Mouse (Mus musculus): ENCODE results near the gene Cd47. TPM values are rescaled to one million over a fixed set of nuclear protein-coding genes. Genes with fewer than 3 reads are reported as not detected.

Gene Cd47
- polyA plus RNA-seq, 1 experiment from 2014 or later: 32.2 TPM

- Histone ChIP-seq H3K36me3 (replicated peaks) (peaks cover 19% of the 10 kb centered on the region), H3K27me3 (replicated peaks; ENCODE audit: low read depth, poor library complexity, severe bottlenecking) (no peaks in the 10 kb centered on the region), H3K27ac (replicated peaks) (no peak overlapping the region), H3K4me3 (no peak overlapping the region), H3K9me3 (no peaks in the 10 kb centered on the region), H3K4me1 (no peaks in the 10 kb centered on the region)
- DNase-seq (ENCODE audit: low spot score): no peak
- WGBS: 88% methylated on average over 1 of the region's 1 CpGs
Observed at GRCm38 (mm10) chr16:49868278-49868677, 67.9 kb downstream of the Cd47 start.

- H3K36me3 ChIP-seq (replicated peaks): peaks cover 7% of the 10 kb centered on the region
- no peaks in the 10 kb centered on the region for H3K27me3 ChIP-seq (replicated peaks; ENCODE audit: low read depth, poor library complexity, severe bottlenecking)
- no peak for DNase-seq (ENCODE audit: low spot score)
- H3K27ac ChIP-seq (replicated peaks): no peak overlapping the region
- H3K4me1 ChIP-seq: no peaks in the 10 kb centered on the region
- H3K4me3 ChIP-seq: no peak overlapping the region
- WGBS: 89% methylated on average over 2 of the region's 2 CpGs
- no peaks in the 10 kb centered on the region for H3K9me3 ChIP-seq
Observed at GRCm38 (mm10) chr16:49873918-49874317, 73.6 kb downstream of the Cd47 start.

- no peaks in the 10 kb centered on the region for H3K4me1 ChIP-seq
- 71% methylated on average over 1 of the region's 1 CpGs for WGBS
Observed at GRCm38 (mm10) chr16:49874546-49874945, 74.2 kb downstream of the Cd47 start.

DNA sequence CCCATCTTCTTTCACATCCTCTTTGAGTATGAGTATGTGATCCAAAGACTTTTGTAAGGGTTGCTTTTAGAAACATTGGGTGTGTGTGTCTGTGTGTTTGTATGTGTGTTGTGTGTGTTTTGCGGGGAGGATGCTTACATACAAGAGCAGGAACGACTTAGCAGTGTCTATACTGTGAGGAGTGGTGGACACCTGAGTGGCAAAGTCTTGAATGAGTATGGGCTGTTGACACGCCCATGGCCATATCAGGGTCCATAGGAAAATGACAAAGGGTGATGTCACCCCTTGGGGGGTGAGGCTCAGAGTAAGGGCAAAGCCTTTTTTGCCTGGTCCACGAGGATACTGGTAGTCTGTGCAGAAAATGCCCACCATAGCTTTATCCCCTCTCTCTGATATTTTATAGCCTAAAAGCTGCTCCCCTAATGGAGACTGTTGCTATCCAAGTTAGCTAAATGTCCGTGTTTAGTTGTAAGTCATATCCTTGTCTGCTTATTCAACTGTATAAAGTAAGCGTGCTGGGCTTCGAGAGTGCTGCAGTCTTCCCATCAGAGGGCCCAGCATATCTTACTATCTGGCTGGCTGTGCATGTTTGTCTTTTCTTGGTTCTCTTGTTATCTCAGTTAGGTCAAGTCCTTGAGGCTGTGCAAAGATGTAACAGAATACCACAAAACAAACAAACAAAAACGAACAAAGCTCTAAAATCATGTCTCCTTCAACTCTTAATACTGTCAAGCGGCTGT is 76.1 kb downstream of the Cd47 start:
- WGBS: 87% methylated on average over 9 of the region's 9 CpGs
- no peaks in the 10 kb centered on the region for H3K9me3 ChIP-seq
- no peaks in the 10 kb centered on the region for H3K36me3 ChIP-seq (replicated peaks)
- DNase-seq (ENCODE audit: low spot score): no peak
- H3K4me1 ChIP-seq: no peaks in the 10 kb centered on the region
- no peak overlapping the region for H3K4me3 ChIP-seq
- no peaks in the 10 kb centered on the region for H3K27me3 ChIP-seq (replicated peaks; ENCODE audit: low read depth, poor library complexity, severe bottlenecking)
- H3K27ac ChIP-seq (replicated peaks): no peak overlapping the region

More at GRCm38 (mm10) chr16:49874546-49874945, 74.2 kb downstream of the Cd47 start:
- H3K27ac ChIP-seq (replicated peaks): no peak overlapping the region
- H3K9me3 ChIP-seq: no peaks in the 10 kb centered on the region
- no peaks in the 10 kb centered on the region for H3K27me3 ChIP-seq (replicated peaks; ENCODE audit: low read depth, poor library complexity, severe bottlenecking)
- H3K36me3 ChIP-seq (replicated peaks): 0 out of 2 replicates have a peak, but pooled peaks cover under 1% of the 10 kb centered on the region
- no peak for DNase-seq (ENCODE audit: low spot score)
- no peak overlapping the region for H3K4me3 ChIP-seq

GRCm38 (mm10) chr16:49877243-49877642 is 76.9 kb downstream of the Cd47 start:
- Histone ChIP-seq H3K27me3 (replicated peaks; ENCODE audit: low read depth, poor library complexity, severe bottlenecking) (no peaks in the 10 kb centered on the region), H3K4me1 (no peaks in the 10 kb centered on the region), H3K36me3 (replicated peaks) (no peaks in the 10 kb centered on the region), H3K4me3 (no peak overlapping the region), H3K9me3 (no peaks in the 10 kb centered on the region), H3K27ac (replicated peaks) (no peak overlapping the region)
- DNase-seq (ENCODE audit: low spot score): no peak
- 93% methylated on average over 9 of the region's 9 CpGs for WGBS

GRCm38 (mm10) chr16:49878051-49878450 is 77.7 kb downstream of the Cd47 start:
- H3K27ac ChIP-seq (replicated peaks): no peak overlapping the region
- H3K9me3 ChIP-seq: no peaks in the 10 kb centered on the region

DNA sequence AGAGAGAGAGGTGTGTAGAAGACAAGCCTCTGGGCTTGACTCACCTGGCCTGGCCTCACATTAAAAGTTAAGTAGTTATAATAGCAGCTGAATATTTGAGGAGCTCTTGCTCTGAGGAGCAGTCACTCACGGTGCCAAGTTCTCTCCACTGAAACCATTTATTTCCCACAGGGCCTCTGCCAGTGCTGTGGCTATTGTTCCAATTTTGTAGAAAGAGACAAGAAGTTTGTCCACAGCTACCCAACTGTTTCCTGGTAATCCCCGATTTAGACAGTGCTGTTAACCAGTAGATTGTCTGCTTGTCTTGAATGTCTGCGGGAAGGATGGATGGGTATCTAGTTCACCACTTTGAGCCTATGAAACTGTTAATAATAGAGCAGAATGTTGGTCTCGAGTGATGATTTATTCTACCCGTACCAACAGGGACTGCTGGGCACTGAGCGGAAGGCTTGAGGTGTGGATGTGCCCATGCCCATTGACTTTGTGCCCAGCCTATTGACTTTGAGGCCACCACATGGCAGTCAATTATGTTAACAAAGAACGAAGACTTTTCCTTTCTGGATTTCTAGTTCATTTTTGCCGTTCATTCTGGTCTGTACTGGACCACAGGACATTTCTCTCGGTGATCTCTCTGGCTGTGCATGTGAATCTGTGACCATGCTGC is 86.2 kb downstream of the Cd47 start:
- no peak for DNase-seq (ENCODE audit: low spot score)
- 93% methylated on average over 9 of the region's 9 CpGs for WGBS
- Histone ChIP-seq H3K9me3 (no peaks in the 10 kb centered on the region), H3K27me3 (replicated peaks; ENCODE audit: low read depth, poor library complexity, severe bottlenecking) (no peaks in the 10 kb centered on the region), H3K36me3 (replicated peaks) (peaks cover 5% of the 10 kb centered on the region; the same call in 1 of the 2 replicates), H3K4me3 (no peak overlapping the region), H3K4me1 (no peaks in the 10 kb centered on the region), H3K27ac (replicated peaks) (no peak overlapping the region)

More at GRCm38 (mm10) chr16:49878051-49878450, 77.7 kb downstream of the Cd47 start:
- H3K36me3 ChIP-seq (replicated peaks): no peaks in the 10 kb centered on the region
- DNase-seq (ENCODE audit: low spot score): no peak
- no peak overlapping the region for H3K4me3 ChIP-seq
- WGBS: 89% methylated on average over 2 of the region's 2 CpGs
- H3K4me1 ChIP-seq: no peaks in the 10 kb centered on the region
- H3K27me3 ChIP-seq (replicated peaks; ENCODE audit: low read depth, poor library complexity, severe bottlenecking): no peaks in the 10 kb centered on the region

GRCm38 (mm10) chr16:49887290-49887689 is 87.0 kb downstream of the Cd47 start:
- Histone ChIP-seq H3K36me3 (replicated peaks) (peaks cover 11% of the 10 kb centered on the region), H3K27me3 (replicated peaks; ENCODE audit: low read depth, poor library complexity, severe bottlenecking) (no peaks in the 10 kb centered on the region)
- WGBS: 87% methylated on average over 3 of the region's 3 CpGs

GRCm38 (mm10) chr16:49887811-49888564 is 87.7 kb downstream of the Cd47 start:
- Histone ChIP-seq H3K9me3 (peaks cover 3% of the 10 kb centered on the region; the same call in 1 of the 2 replicates), H3K27ac (replicated peaks) (no peak overlapping the region), H3K36me3 (replicated peaks) (peaks cover 14% of the 10 kb centered on the region), H3K4me3 (no peak overlapping the region), H3K4me1 (no peaks in the 10 kb centered on the region), H3K27me3 (replicated peaks; ENCODE audit: low read depth, poor library complexity, severe bottlenecking) (no peaks in the 10 kb centered on the region)
- DNase-seq (ENCODE audit: low spot score): no peak
- 81% methylated on average over 9 of the region's 9 CpGs for WGBS

More at GRCm38 (mm10) chr16:49887290-49887689, 87.0 kb downstream of the Cd47 start:
- DNase-seq (ENCODE audit: low spot score): no peak
- Histone ChIP-seq H3K4me1 (no peaks in the 10 kb centered on the region), H3K9me3 (peaks cover 2% of the 10 kb centered on the region; the same call in 1 of the 2 replicates), H3K4me3 (no peak overlapping the region), H3K27ac (replicated peaks) (no peak overlapping the region)

- WGBS: 91% methylated on average over 2 of the region's 2 CpGs
- 0 out of 2 replicates have a peak, but pooled peaks cover 2% of the 10 kb centered on the region for H3K4me1 ChIP-seq
- no peaks in the 10 kb centered on the region for H3K27me3 ChIP-seq (replicated peaks; ENCODE audit: low read depth, poor library complexity, severe bottlenecking)
- peaks cover 14% of the 10 kb centered on the region for H3K36me3 ChIP-seq (replicated peaks)
- H3K9me3 ChIP-seq: peaks cover 3% of the 10 kb centered on the region; the same call in 1 of the 2 replicates
- no peak overlapping the region for H3K27ac ChIP-seq (replicated peaks)
- no peak for DNase-seq (ENCODE audit: low spot score)
- H3K4me3 ChIP-seq: no peak overlapping the region
Observed at GRCm38 (mm10) chr16:49889031-49889655, 88.8 kb downstream of the Cd47 start.

GRCm38 (mm10) chr16:49892252-49892651 is 91.9 kb downstream of the Cd47 start:
- H3K36me3 ChIP-seq (replicated peaks): peaks cover 10% of the 10 kb centered on the region
- 0 out of 2 replicates have a peak, but pooled peaks cover 7% of the 10 kb centered on the region for H3K4me1 ChIP-seq
- H3K4me3 ChIP-seq: no peak overlapping the region
- H3K27ac ChIP-seq (replicated peaks): no peak overlapping the region
- peaks cover 3% of the 10 kb centered on the region; the same call in 1 of the 2 replicates for H3K9me3 ChIP-seq
- WGBS: 92% methylated on average over 3 of the region's 3 CpGs
- no peak for DNase-seq (ENCODE audit: low spot score)
- no peaks in the 10 kb centered on the region for H3K27me3 ChIP-seq (replicated peaks; ENCODE audit: low read depth, poor library complexity, severe bottlenecking)

DNA sequence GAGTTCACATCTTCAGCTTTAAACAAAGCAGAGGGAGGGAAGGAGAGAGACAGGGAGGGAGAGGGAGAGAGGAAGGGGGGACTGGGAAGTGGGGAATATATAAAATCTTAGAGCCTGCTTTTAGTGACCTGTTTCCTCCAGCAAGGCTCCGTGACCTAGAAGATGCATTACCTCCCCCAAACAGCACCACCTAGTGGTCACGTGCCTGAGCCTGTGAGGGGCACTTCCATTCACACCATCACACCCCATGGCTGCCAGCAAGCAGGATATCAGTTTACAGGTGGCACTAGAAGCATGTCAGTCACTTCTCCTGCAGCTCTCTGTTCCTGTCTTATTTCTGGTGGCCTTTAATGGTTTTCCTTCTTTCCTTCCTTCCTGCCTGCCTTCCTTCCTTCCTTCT is 92.6 kb downstream of the Cd47 start:
- WGBS: 74% methylated on average over 2 of the region's 2 CpGs
- Histone ChIP-seq H3K27ac (replicated peaks) (no peak overlapping the region), H3K4me3 (no peak overlapping the region), H3K4me1 (0 out of 2 replicates have a peak, but pooled peaks cover 7% of the 10 kb centered on the region), H3K27me3 (replicated peaks; ENCODE audit: low read depth, poor library complexity, severe bottlenecking) (no peaks in the 10 kb centered on the region), H3K36me3 (replicated peaks) (peaks cover 10% of the 10 kb centered on the region), H3K9me3 (peaks cover 3% of the 10 kb centered on the region; the same call in 1 of the 2 replicates)
- DNase-seq (ENCODE audit: low spot score): peak; percentile 19
